Mouse (Mus musculus): ENCODE results near the gene Ube2g1.

DNA sequence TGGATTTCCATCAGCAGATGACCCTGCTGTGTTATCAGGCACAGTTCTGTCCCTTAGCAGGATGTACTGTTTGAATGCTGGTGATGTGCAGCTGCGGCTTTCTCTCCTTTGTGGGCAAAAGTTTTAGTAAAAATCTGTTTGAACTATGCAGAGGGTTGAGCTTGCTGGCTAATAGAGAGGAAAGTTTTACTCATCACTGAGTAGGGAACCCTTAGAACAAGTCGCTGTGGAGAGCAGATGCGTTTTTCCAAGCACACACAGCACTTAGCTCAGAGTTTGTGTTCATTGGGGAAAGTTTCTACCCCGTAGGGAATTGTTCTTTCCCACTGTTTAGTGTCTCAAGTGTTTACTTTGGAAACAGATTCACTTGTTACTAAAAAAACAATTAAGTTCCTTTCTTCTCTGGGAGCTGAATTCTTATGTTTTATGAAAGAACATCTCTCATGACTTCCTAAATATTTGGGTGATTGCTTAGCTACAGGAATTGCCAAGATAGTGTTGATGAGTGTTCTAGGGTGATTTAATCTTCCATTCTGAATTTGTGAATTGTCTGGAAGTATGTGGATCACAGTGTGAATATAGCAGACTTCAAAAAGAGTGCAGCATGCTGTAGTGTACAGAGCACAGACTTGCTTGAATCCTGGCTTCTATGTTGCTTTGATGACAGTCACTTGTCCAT, 127.9 kb downstream of the Ube2g1 start:
- TF ChIP-seq POLR2A (IDR thresholded peaks at IDR 0.05; ENCODE audit: insufficient read depth, low read depth, low read length) = peak; percentile 26; the same call in 1 of the 2 replicates
- no peak for TF ChIP-seq CTCF (IDR thresholded peaks at IDR 0.05)
- no peak for TF ChIP-seq EP300 (IDR thresholded peaks at IDR 0.05; ENCODE audit: insufficient read depth, low read depth, low read length)

Data from heart, adult 2 months (tissue).